Mouse (Mus musculus) thymus, adult 2 months (tissue): ENCODE results near the gene Kirrel3. TPM values are rescaled to one million over a fixed set of nuclear protein-coding genes. Genes with fewer than 3 reads are reported as not detected.

Source experiments
- DNase-seq: peaks from one replicate; pipeline ENCODE4 v3.0.0; 2021
- H3K27ac ChIP-seq: fragments of 200-500 bp; 2 replicates; pipeline ENCODE4 v1.5.1; 2012; ENCODE audit warnings: low read length, control low read depth; ENCODE audit not compliant: control insufficient read depth, insufficient read depth
- H3K27me3 ChIP-seq: fragments of 200-500 bp; 2 replicates; pipeline ENCODE4 v1.6.1; 2012; ENCODE audit warnings: mild to moderate bottlenecking, low read length, moderate library complexity, mixed read lengths; ENCODE audit not compliant: control insufficient read depth, insufficient read depth
- H3K36me3 ChIP-seq: fragments of 200-500 bp; 2 replicates; pipeline ENCODE4 v1.6.1; 2012; ENCODE audit warnings: mild to moderate bottlenecking, low read length, moderate library complexity; ENCODE audit not compliant: control insufficient read depth, insufficient read depth
- H3K4me1 ChIP-seq: fragments of 200-500 bp; replicated peaks from 2 replicates; pipeline ENCODE4 v1.6.1; 2012; ENCODE audit warnings: low read length; ENCODE audit not compliant: control insufficient read depth, insufficient read depth
- H3K4me3 ChIP-seq: fragments of 200-500 bp; 2 replicates; pipeline ENCODE4 v1.5.1; 2012; ENCODE audit warnings: mild to moderate bottlenecking, low read length, control low read depth, moderate library complexity; ENCODE audit not compliant: control insufficient read depth, insufficient read depth
- CTCF ChIP-seq: fragments of 200-500 bp; IDR thresholded peaks from 2 replicates; pipeline ENCODE4 v1.5.1; 2012; ENCODE audit warnings: mild to moderate bottlenecking, control low read depth, low read length, moderate library complexity, borderline replicate concordance; ENCODE audit not compliant: control insufficient read depth, poor library complexity, insufficient read depth; ENCODE audit errors: extremely low read depth
- POLR2A ChIP-seq: fragments of 200-500 bp; IDR thresholded peaks from 2 replicates; pipeline ENCODE4 v1.6.1; 2012; ENCODE audit warnings: mild to moderate bottlenecking, low read length, control low read depth, moderate library complexity; ENCODE audit not compliant: control insufficient read depth, poor library complexity, insufficient read depth; ENCODE audit errors: extremely low read depth
- WGBS: fragments of 180-500 bp; shearing (Covaris S2); methylation state at CpG from one replicate; pipeline ENCODE4 v1.1.7; 2018; 5-methylcytosine and 5-hydroxymethylcytosine counted together
- polyA plus RNA-seq: library from polyadenylated mRNA; depleted of rRNA; stranded (reverse); fragments of >200 nt; gene quantifications from 2 replicates; pipeline ENCODE4 v1.2.3, GENCODE M21; 2012

Kirrel3 gene
- polyA plus RNA-seq, 1 experiment = 1.2 TPM

GRCm38 (mm10) chr9:35059881-35060280 is 574.2 kb downstream of the Kirrel3 start:
- H3K27ac ChIP-seq = no peak overlapping the region
- 73% methylated on average over 5 of the region's 5 CpGs for WGBS
- TF ChIP-seq CTCF (no peak), POLR2A (no peak)
- H3K4me1 ChIP-seq = no peaks in the 10 kb centered on the region; the same call in 1 of the 2 replicates
- no peaks in the 10 kb centered on the region for H3K36me3 ChIP-seq
- no peak overlapping the region for H3K4me3 ChIP-seq
- no peaks in the 10 kb centered on the region for H3K27me3 ChIP-seq
- DNase-seq = peak; percentile 1

- Histone ChIP-seq H3K27ac (no peak overlapping the region), H3K4me1 (no peaks in the 10 kb centered on the region; the same call in 1 of the 2 replicates), H3K36me3 (no peaks in the 10 kb centered on the region), H3K4me3 (no peak overlapping the region), H3K27me3 (no peaks in the 10 kb centered on the region)
- peak; percentile 0 for DNase-seq
- 68% methylated on average over 2 of the region's 2 CpGs for WGBS
- no peak for TF ChIP-seq CTCF
- TF ChIP-seq POLR2A = no peak
Measured at GRCm38 (mm10) chr9:35061446-35061845, 575.8 kb downstream of the Kirrel3 start.
